Mouse (Mus musculus): ENCODE results near the gene Rnf19b. TPM values are rescaled to one million over a fixed set of nuclear protein-coding genes. Genes with fewer than 3 reads are reported as not detected.

The Rnf19b gene
- total RNA-seq, 2 experiments from 2014 or later: 40.7 to 45.9 TPM

- no peak for DNase-seq
These were observed 21.1 kb downstream of the Rnf19b start for GRCm38 (mm10) chr4:129079126-129079525.

GRCm38 (mm10) chr4:129081041-129081440, 23.0 kb downstream of the Rnf19b start:
- no peak for DNase-seq

GRCm38 (mm10) chr4:129081512-129081911, 23.4 kb downstream of the Rnf19b start:
- DNase-seq: peak; percentile 15 to 27

DNA sequence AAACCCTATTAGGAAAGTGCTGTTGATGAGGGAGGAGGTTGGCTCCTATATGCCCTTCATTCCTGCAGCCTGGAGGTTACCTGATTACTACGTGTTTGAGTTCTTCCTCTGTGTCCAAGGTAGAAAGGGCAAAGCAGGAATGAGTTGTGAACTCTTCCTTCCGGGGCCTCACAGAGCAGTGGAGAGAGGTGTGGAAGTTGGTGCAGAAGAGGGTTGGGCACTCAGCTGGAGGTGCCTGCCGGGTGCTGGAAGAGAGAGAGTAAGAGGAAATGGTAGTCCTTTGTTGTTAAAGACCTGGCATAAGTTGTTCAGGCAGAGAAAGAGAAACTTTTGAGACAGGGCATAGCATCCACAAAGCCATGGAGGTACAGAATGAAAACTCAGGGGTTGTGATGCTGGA, 23.9 kb downstream of the Rnf19b start:
- DNase-seq: no peak

GRCm38 (mm10) chr4:129082379-129083115, 24.5 kb downstream of the Rnf19b start:
- DNase-seq: peak; percentile 51 to 57

- no peak for DNase-seq
These were observed 26.8 kb downstream of the Rnf19b start for GRCm38 (mm10) chr4:129084896-129085295.

DNA sequence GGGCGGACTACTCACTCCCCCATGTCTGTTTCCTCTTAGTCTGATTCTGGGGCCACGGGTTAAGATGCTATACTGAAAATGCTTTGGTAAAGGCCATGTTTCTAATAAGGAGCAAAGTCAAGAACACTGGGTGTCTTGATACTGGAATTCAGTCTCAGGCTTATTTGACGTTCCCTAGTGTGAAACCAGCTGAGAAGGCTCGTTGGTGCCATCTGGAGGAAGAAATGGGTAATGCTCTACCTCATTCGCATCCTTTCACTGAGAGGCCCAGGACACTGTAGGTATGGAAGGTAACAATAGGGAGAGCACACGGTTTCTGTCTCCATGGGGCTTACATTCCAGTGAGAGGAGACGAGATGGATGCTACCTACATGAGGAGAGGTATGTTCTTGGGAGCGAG, 28.0 kb downstream of the Rnf19b start:
- peak in 1 of 2 experiments; percentile 60 for DNase-seq

DNA sequence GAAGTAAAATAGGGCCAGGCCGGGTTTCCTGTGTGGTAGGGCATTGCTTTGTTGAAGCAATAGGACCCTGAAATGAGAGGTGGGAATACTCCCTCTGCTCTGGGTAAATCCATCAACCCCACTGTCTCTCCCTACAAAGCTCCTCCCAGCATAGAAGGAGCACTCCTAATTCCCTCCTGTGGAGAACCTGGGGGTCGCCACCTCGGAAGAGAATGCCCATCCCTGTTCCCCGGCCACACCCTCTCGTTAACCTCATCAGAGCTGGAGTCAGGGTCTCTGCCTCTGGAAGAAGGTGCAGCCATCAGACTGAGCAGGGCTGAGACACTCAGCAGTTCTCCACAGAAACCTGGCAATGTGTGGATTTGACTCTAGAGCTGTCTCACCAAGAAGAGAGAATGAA, 29.8 kb downstream of the Rnf19b start:
- DNase-seq: no peak

- DNase-seq: no peak
These were observed 37.2 kb downstream of the Rnf19b start for GRCm38 (mm10) chr4:129095276-129095675.

DNA sequence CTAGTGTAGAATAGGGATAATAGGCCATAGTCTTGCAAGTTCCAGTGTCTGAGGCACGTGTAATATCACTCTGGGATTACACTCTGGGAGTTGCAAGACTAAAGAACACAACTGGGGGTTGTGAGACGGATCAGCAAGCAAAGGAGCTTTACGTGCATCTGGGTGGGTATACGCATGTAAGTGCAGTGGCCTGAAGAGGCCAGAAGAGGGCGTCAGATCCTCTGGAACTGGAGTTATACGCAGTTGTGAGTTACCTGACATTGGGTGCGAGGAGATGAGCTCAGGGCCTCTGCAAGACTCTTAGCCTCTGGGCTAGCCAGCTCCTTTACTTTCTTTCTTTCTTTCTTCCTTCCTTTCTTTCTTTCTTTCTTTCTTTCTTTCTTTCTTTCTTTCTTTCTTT, 38.9 kb downstream of the Rnf19b start:
- no peak for DNase-seq

GRCm38 (mm10) chr4:129102133-129102829, 44.2 kb downstream of the Rnf19b start:
- no peak for DNase-seq

DNA sequence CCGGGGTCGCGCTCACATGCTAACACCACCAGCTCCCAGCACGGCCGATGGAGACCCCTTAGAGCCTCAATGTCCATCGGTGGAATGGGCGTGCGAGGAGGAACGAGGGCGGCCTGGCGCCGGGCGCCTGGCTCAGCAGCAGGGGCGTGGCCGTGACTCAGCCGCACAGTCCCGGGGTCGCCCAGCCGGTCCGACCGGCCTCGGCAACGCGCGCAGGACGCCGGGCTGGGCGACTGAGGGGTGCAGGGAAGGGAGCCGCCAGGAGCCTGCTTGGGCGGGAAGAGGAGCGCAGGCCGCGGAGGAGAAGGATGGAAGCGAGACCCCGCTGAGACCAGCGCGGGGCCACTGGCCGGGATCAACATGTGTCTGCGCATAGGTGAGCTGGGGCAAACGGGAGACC, 47.3 kb downstream of the Rnf19b start, which contains the start of gene Tmem54:
TSS of gene Tmem54 (plus strand) at position 193 of the 400 bp plus-strand sequence.
- no peak for DNase-seq

DNA sequence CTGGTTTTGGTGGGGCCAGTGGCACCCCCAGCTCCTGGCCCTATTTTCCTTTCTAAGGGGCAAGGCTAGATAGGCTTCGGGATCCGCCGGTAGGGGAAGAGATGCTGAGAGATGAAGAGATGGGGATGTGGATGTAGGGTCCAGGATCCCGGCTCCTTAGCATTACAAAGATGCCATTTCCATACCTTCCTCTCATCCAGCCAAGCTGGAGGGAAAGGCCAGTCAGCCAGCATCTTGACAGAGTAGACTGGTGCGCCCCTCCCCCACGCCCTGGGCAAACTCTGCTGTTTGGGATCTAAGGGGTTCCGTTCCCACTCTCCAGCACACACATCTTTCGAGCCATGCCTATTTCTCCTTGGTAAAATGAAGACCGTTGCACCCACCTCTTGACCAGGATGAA, 48.0 kb downstream of the Rnf19b start:
- no peak for DNase-seq

DNA sequence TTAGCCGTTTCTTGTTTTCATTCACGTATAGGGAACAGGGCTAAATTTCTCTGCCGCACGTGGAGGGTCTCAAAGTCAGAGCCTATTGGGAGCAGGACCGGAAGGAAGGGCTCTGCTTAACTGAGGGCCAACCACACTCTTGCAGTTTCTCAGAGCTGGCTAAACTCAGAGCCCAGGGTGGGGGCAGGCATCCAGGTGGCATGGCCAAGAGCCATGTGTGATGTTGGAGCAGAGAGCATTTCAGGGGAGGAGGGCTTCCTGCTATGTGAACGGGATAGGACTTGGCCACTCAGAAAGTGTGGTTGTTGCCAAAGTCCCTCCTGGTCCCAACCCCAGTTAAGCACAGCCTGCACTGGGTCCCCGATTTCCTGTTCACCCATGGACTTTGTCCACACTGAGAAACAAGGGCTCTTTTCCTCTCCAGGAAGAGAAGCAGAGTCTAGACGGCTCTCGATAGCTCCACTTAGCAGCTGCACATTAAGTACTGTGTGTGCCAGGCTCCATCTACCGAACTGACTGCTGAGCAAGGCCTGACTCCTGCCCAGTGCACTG, 49.4 kb downstream of the Rnf19b start:
- no peak for DNase-seq

DNA sequence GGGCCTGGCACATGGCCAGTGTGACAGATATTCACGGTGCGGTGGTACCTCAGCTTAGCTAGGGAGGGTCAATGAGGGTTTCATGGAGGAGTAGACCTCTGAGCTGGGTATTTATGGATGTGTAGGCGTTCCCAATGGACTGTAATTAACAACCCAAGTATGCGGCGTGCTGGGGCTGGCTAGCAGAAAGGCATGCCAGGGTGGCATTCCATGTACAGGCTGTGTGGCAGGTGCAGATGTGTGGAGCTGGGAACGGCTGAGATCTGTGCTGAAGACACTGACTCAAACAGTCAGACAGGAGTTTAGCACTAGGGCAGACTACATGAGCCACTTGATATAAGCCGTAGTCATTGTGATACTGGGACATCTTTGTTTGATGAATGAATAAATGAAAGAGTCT, 50.6 kb downstream of the Rnf19b start:
- DNase-seq: no peak

- DNase-seq: no peak
These were observed 52.7 kb downstream of the Rnf19b start for GRCm38 (mm10) chr4:129110804-129111203.

DNA sequence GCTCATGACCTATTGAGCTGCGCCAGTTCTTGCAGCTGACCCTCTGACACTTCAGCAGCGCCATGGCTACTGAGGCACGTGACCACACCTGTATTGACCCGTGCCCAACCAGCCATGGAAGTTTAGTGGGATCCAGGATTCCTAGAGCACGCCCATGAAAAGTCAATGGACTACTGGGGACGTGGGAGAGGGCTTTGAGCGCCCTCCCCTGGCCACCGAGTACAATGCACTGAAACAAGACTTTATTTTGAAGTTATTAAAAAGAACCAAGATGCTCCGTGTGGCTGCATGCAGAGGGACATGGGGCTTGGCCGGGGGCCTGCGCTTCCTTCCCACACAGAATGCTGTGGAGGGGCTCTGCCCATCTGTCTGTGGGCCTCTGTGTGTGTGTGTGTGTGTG, 53.3 kb downstream of the Rnf19b start:
- DNase-seq: no peak

DNA sequence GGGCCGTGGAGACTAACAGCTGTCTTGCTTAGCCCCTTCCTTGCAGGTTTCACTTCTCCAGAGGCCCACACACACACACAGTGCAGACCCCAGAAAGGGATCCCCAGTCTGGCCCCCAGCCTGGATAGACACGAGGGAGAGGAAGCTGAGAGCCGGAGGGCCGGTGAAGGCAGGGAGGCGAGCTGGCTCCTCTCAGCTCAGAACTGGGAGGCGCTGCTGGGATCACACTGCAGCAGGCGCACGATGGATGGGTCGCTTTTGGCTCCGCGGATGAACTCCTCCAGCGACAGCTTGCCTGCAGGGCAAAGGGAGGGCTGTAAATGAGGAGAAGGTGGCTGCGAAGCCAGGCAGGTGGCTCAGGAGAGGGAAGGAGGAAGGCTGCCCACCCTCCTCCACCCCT, 54.2 kb downstream of the Rnf19b start:
- no peak for DNase-seq

- peak; percentile 83 to 88 for DNase-seq
These were observed 55.3 kb downstream of the Rnf19b start for GRCm38 (mm10) chr4:129113083-129113988.

DNA sequence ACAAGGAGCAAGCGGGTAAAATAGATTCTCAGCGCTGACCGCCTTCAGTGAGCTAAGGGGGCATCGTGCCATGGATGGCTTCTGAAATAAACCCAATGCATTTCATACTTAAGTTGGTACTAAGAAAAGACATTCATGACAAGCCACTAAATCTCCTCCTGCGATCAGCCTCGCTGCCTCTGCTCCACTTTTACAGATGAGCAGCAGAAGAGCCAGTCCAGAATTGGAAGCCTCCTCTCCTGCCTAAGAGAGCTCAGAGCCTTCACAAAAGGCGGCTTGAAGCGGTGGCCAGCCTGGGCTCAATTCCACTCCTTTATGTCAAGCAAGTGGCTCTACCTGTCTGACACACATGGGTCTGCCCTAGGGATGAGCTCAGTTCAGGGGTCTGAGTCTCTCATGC, 58.6 kb downstream of the Rnf19b start:
- DNase-seq: no peak

- no peak for DNase-seq
These were observed 59.8 kb downstream of the Rnf19b start for GRCm38 (mm10) chr4:129117720-129118510.

DNA sequence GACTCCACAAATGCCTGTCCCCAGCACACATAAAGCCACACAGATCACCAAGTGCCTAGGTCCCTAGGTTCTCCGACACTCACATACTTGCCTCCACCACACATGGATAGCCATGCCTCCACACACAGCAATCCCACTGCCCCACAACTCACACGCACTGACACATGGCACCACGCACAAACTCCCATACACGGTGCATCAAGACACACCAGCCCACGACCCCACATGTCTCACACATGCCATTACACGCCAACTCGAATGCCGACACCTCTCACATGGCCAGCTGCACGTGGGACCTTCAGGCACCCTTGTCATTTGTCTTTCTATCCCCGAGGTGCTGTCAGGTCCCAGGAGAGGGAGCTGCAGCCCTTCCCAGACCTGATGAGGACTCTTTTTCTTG, 61.6 kb downstream of the Rnf19b start:
- DNase-seq: no peak

Data from layer of hippocampus, postnatal 36 days (tissue).